Comparison of ENCODE assay signal across 8 mouse cellular contexts in genomic region chr16:33251194-33252051, GRCm38 (mm10). TPM values are rescaled to one million over a fixed set of nuclear protein-coding genes. Genes with fewer than 3 reads are reported as not detected.
DNase-seq lines count a peak whose midpoint lies in the region; ATAC-seq and TF ChIP-seq lines count a peak whose summit lies in the region.

Gene Snx4, plus strand, starts transcription at chr16:33251442.

- H3K9ac ChIP-seq in hindbrain, embryonic 14.5 days = peak within 1 kb of the TSS; percentile 97

- peak within 1 kb of the TSS; percentile 74 for H3K27ac ChIP-seq in hindbrain, embryonic 14.5 days

- no peaks in the 10 kb centered on the region for H3K9me3 ChIP-seq in hindbrain, embryonic 14.5 days (ENCODE audit: control insufficient read depth, low read length)

- in situ Hi-C loops in Patski (cut with MboI; ENCODE audit: low pct_unique_long_range_greater_than_20kb) = no loop called here

- CTCF ChIA-PET in Patski (lab: Charles Lee) = no interaction called here

- under 1% methylated on average over 67 of the region's 72 CpGs for WGBS in hindbrain, embryonic 14.5 days

- peak within 1 kb of the TSS; percentile 91 for H3K4me2 ChIP-seq in hindbrain, embryonic 14.5 days (replicated peaks)

- peaks cover 16% of the 10 kb centered on the region for H3K4me1 ChIP-seq in hindbrain, embryonic 14.5 days (replicated peaks; ENCODE audit: control insufficient read depth, insufficient read depth, low read length)

- peak within 1 kb of the TSS; percentile 100 for H3K4me3 ChIP-seq in hindbrain, embryonic 14.5 days (replicated peaks; ENCODE audit: low read length)

- peak; percentile 84 for ATAC-seq in Patski
- peak; percentile 95 for ATAC-seq in hindbrain, embryonic 14.5 days (ENCODE audit: low FRiP score)

- no peaks in the 10 kb centered on the region for H3K36me3 ChIP-seq in hindbrain, embryonic 14.5 days (replicated peaks; ENCODE audit: control insufficient read depth, insufficient read depth)

- DNase-seq in Patski (ENCODE audit: low read depth, low spot score) = peak; percentile 41
- peak; percentile 95 to 96 for DNase-seq in cerebellum, postnatal 14 days
- peak; percentile 85 to 86 for DNase-seq in frontal cortex, postnatal 25 days (ENCODE audit: low spot score in 2 of 2)
- DNase-seq in hindbrain, embryonic 14.5 days (ENCODE audit: low spot score) = peak; percentile 92
- peak; percentile 90 for DNase-seq in layer of hippocampus, postnatal 36 days
- DNase-seq in lung, postnatal 36 days = peak; percentile 96
- peak; percentile 94 for DNase-seq in retina, postnatal 1 day
- peak; percentile 87 to 97 for DNase-seq in urinary bladder, adult 18-20 months (ENCODE audit: low spot score in 2 of 2)

- H3K27me3 ChIP-seq in Patski = no peaks in the 10 kb centered on the region
- no peaks in the 10 kb centered on the region for H3K27me3 ChIP-seq in hindbrain, embryonic 14.5 days (ENCODE audit: control insufficient read depth, insufficient read depth, low read length)

- no peak for TF ChIP-seq CTCF in Patski (IDR thresholded peaks at IDR 0.05)

- POLR2A ChIA-PET in Patski (lab: Charles Lee) = interaction anchor here (1.0 kb wide), 1 partner anchor 11 kb away, joined by 4 read pairs; no protein-coding TSS in a partner anchor

RNA-seq across cellular contexts. Expression of gene Snx4, which starts in this region (rescaled TPM):
- polyA plus RNA-seq in Patski (2021) = 80.8 TPM
- 94.9 and 105 TPM in 2 replicates for polyA plus RNA-seq in hindbrain, embryonic 14.5 days (2014; fragmentation: Nextera tagmentation; extraction: Ambion mirVana)
- total RNA-seq in layer of hippocampus, postnatal 36 days (2021) = 10 to 100 TPM; 29.0 to 33.0 TPM

Comparison
In these comparisons a context has a peak if more than half of its experiments do, and no peak if none do; other contexts are left out.
1. Peak in every context shown above with its lines: DNase-seq, ATAC-seq, H3K4me3 ChIP-seq and H3K27ac ChIP-seq.
2. DNase-seq: peak in every context shown above with its lines; median percentile 96 in lung, postnatal 36 days; 96 in cerebellum, postnatal 14 days; 94 in retina, postnatal 1 day; 92 in hindbrain, embryonic 14.5 days; 92 in urinary bladder, adult 18-20 months; 90 in layer of hippocampus, postnatal 36 days; 86 in frontal cortex, postnatal 25 days; 41 in Patski.